Mouse (Mus musculus) MEL (cell line): ENCODE results near the gene Mast1.

Source experiments
- CTCF ChIP-seq, 3 experiments: IDR thresholded peaks in 2 of 3; conservative IDR thresholded peaks in 1 of 3; 2 replicates each; pipeline ENCODE4 v1.5.1; 2011 to 2012; ENCODE audit warnings: low read length in 3 of 3, low read depth in 2 of 3, mild to moderate bottlenecking in 2 of 3, improper control_type of control experiment in 1 of 3, inconsistent platforms in 1 of 3, mixed read lengths in 1 of 3, moderate library complexity in 1 of 3; ENCODE audit not compliant: control insufficient read depth in 1 of 3, insufficient read depth in 1 of 3, poor library complexity in 1 of 3, severe bottlenecking in 1 of 3
- MAZ ChIP-seq: IDR thresholded peaks from 2 replicates; pipeline ENCODE4 v1.6.1; 2012; ENCODE audit warnings: low read depth, mild to moderate bottlenecking, inconsistent platforms, low read length, improper control_type of control experiment
- NRF1 ChIP-seq: IDR thresholded peaks from 2 replicates; pipeline ENCODE4 v1.6.1; 2014; ENCODE audit warnings: low read depth, mild to moderate bottlenecking, inconsistent platforms, low read length, improper control_type of control experiment, moderate library complexity; ENCODE audit not compliant: poor library complexity, insufficient read depth, severe bottlenecking
- TAL1 ChIP-seq: IDR thresholded peaks from 2 replicates; pipeline ENCODE4 v1.6.1; 2012; ENCODE audit warnings: mild to moderate bottlenecking, inconsistent platforms, low read length, moderate library complexity, mixed read lengths

DNA sequence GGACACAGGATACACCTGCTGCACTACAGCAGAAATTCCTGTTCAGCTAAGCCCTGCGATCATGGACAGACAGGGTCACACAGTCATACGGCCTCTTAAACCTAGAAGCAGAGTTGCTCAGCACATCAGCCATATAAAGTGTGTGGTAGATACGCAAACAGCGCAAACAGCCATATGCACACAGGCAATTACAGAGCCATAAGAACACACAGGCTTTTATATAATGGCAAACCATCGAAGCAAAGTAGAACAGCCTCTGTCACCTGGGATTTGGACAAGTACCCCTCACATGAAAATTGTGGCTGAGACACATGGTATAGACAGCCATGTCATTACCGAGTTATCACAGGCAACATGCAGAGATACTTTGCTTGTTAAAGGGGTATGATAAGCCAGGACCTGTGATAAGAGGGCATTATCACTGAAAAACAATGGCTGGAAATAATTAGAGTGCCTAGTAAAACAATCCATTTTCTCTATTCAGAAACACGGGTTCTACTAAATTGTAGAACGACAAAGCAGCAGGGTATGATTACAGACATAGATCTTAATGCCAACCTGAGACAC, 49.3 kb upstream of the Mast1 start:
- TF ChIP-seq MAZ (no peak), NRF1 (no peak), TAL1 (peak; percentile 13; the same call in 1 of the 2 replicates), CTCF (IDR thresholded peaks at IDR 0.05 in 2 of 3, conservative IDR thresholded peaks at IDR 0.05 in 1 of 3; ENCODE audit: control insufficient read depth in 1 of 3, insufficient read depth in 1 of 3, low read depth in 2 of 3, low read length in 3 of 3, poor library complexity in 1 of 3, severe bottlenecking in 1 of 3) (no peak)
